Mouse (Mus musculus) bone marrow, adult 2 months (tissue): ENCODE measurements at regions not wholly inside any gene's neighbourhood (a gene's known extent, or its start where the extent isn't known, plus 50 kb on each side); places are given as distances from the start of the nearest gene placed in this dataset.

ENCODE experiments used
- CTCF ChIP-seq: fragments of 200-500 bp; IDR thresholded peaks from 2 replicates; pipeline ENCODE4 v1.5.1; 2011; ENCODE audit warnings: low read length, control low read depth; ENCODE audit not compliant: control insufficient read depth, insufficient read depth
- POLR2A ChIP-seq: fragments of 200-500 bp; IDR thresholded peaks from 2 replicates; pipeline ENCODE4 v1.6.1; 2011; ENCODE audit warnings: low read depth, mild to moderate bottlenecking, control low read depth, low read length, borderline replicate concordance; ENCODE audit not compliant: control insufficient read depth

DNA sequence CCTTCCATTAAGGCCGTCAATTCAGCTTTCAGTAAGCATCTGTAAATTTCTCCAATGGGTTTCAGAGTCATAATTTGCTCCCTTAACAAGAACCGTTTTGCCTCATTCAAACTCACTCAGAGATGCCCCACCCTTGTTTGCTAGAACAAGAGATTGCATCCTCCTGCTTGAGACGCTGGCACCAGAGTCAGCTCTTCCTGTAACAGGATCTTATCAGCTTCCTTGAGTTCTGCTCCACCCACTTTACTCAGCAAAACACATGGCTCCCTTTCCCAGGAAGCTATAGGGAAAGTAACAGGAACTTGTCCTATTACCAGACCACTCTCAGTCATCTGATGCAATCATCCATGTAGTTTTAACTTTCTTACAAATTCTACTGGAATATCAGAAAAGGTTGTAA is 52.7 kb upstream of the Wscd1 start:
- TF ChIP-seq CTCF = no peak
- no peak for TF ChIP-seq POLR2A
